Mouse (Mus musculus) adrenal gland, postnatal 4 days (tissue): Measurements from ENCODE around the gene Il1rapl2. TPM values are rescaled to one million over a fixed set of nuclear protein-coding genes. Genes with fewer than 3 reads are reported as not detected.
"Not testable (repeated sequence)": the region's sequence is repeated elsewhere in the genome, so short reads cannot be mapped to it uniquely, and the experiment has no call there.

Experiments
- DNase-seq, 2 experiments: peaks; one replicate each; pipeline ENCODE4 v3.0.0; 2021 to 2022; ENCODE audit warnings: low spot score in 2 of 2, mixed read lengths in 2 of 2
- total RNA-seq, 2 experiments: library from RNA; stranded (reverse); gene quantifications; 2 replicates each; pipeline ENCODE4 v1.2.3; 2021

Gene Il1rapl2
- total RNA-seq, 2 experiments from 2014 or later = 0.62 to 2.1 TPM

DNA sequence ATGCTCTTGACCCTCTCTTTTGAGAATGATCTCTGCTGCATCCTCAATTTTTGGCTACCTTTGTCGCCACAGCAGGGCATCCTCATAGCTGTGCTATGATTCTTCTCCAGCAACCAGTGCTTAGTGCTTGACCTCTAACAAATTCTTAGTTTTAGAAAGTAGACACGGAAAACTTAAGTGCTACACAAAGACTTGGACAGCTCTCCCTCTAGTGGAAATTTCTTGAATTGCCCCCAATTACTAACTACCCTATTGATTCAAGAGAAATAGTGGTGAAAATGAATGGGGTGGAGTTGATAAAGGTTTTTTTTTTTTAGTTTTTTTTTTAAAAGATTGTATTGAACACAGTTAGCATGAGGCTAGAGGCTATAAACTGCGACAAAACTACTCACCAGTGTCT is 599.7 kb downstream of the Il1rapl2 start:
- DNase-seq = no peak

DNA sequence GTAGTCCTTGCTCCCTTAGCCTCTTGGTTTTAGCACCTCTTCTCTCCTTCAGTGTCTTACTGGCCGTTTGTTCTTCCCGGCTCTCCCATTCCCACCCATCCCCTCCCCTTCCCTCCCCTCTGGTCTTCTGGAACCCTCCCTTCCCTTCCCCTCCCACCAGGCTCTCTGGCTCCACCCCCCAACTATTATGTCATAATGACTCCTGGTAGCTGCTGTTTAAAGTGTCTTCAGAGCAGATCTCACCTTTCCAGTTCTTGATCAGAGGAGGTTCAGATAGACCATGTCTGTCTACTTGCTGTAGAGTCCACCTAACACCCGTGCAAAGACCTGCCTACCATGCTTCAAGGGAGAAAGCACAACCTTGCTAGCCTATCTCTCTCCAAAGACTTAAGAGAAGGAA is 639.1 kb downstream of the Il1rapl2 start, which contains the start of gene Tex13a:
TSS of gene Tex13a (minus strand) at position 101 of the 400 bp plus-strand sequence.
- DNase-seq = no peak

DNA sequence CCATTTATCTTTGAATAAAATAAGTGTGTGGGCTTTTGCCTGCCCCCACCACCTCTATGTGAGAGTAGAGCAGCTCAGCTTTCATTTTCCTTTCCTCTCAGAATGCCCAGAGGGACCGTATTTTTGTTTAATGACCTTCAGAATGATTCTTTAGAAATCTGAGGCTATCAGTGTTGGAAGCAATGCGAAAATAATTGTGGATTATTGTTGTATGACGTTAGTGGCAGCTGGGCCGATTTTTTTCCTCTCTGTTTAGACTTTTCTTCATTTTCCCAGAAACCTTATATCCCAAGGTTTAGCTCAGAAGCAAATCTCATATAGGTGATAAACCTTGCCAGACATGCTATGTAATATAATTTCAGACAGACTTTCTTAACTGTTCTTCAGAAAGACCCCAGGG is 664.2 kb downstream of the Il1rapl2 start:
- no peak for DNase-seq

DNA sequence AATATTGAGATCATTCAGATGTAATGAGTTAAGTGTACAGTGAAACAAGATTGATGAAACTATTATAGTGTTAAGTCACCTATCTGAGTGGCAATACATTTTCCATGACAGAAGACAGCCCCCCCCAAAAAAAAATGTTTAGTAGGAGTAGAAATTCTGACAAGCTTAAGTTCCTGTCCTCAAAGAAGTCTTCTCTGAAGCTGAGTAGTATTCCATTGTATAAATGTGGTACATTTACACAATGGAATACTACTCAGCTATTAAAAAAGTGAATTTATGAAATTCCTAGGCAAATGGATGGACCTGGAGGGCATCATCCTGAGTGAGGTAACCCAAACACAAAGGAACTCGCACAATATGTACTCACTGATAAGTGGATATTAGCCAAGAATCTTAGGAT is 778.3 kb downstream of the Il1rapl2 start:
- not testable (repeated sequence) for DNase-seq

DNA sequence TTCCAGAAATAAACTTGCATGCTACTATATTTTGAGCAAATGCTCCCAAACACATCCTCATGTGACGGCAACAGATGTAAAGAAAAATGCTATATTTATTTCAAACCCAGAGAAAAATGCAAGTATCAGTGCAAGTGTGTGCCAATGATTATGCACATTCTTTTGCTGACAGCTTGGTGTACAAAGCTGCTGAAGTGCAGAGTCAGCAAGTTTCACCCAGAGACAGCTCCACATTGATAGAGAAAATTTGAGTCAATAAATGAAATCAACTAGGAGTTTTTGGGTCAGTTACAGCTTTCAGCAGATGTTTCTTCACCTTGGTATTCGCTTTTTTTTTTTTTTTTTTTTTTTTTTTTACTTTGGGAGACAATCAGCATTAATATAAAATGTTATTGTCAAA is 863.4 kb downstream of the Il1rapl2 start:
- no peak for DNase-seq

- no peak for DNase-seq
These were observed 867.5 kb downstream of the Il1rapl2 start for GRCm38 (mm10) chrX:138437939-138438338.

DNA sequence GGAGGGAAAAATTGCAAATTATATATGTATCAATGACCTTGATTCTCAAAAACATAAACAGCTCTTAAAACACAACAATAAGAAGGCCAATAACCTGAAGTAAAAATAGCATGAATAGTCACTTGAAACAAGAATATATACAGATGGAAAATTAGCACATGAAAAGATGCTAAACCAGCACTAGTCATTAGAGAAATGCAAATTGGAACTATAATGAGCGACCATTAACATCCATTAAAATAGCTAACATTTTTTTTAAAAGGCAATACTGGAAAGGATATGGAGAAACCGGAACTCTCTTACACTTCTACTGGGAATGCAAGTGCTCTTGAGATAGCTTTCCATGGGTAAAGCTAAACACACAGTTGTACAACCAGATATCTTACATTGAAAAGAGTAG is 879.4 kb downstream of the Il1rapl2 start:
- DNase-seq = no peak

GRCm38 (mm10) chrX:138478488-138478887 is 908.1 kb downstream of the Il1rapl2 start:
- no peak for DNase-seq

DNA sequence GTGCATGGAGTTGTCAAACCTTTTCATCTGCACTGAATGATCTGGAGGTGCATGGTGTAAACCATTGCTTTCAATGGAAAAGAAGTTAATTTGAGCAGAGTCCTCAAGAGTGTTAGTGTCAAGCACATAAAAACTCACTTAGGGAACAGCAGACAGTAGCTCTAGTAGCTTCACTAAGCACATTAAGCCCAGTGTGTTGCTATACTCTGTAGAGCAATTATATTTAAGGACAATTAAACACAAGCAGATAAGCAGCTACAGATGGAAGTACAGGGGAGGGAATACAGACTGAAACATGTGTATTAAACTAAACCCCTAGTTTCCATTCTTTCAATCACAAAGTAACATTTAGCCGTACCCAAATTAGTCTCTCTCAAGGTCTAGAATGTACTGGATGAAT is 930.1 kb downstream of the Il1rapl2 start:
- no peak for DNase-seq

GRCm38 (mm10) chrX:138505049-138505448 is 934.6 kb downstream of the Il1rapl2 start:
- DNase-seq = no peak

GRCm38 (mm10) chrX:138620106-138620505 is 1049.7 kb downstream of the Il1rapl2 start:
- DNase-seq = no peak

DNA sequence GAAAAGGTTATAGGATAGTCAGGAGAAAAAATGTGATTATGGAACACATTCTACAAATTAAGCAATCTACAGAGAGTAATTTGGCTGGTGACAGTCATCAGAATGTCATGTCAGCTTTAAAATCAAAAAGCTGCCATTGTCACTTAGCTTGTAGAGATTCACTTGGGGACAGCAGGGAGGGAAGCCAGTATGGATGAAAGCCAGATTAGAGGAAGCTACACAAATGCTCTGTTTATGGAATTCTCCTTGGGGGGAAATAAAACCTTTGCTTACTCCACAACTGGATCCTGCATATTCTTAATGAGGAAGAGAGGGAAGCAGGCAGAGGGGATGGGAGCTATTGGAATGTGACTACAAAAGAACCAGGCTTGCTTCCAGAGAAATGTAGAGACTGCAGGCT is 1054.9 kb downstream of the Il1rapl2 start:
- no peak for DNase-seq

DNA sequence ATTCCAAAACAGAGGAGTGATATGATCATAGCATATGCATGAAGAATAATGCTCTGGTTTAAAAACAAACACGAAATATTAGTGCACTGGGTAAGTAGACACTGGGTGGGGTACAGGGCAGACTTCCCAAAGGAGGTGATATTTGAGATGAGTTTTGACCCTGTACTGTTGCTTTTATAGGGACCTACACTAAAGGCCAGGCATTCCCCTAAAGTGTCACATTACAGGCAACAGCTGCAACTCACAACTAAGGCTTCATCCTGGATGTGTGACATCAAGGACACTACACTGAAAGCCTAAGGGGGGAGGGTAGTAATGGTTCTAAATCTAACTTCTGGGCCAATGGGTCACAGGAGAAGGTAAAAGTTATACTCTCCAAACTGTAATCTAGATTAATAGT is 1152.0 kb downstream of the Il1rapl2 start:
- no peak for DNase-seq

GRCm38 (mm10) chrX:138800958-138801357 is 1230.5 kb downstream of the Il1rapl2 start:
- no peak for DNase-seq

GRCm38 (mm10) chrX:138831876-138832275 is 1261.5 kb downstream of the Il1rapl2 start:
- no peak for DNase-seq

DNA sequence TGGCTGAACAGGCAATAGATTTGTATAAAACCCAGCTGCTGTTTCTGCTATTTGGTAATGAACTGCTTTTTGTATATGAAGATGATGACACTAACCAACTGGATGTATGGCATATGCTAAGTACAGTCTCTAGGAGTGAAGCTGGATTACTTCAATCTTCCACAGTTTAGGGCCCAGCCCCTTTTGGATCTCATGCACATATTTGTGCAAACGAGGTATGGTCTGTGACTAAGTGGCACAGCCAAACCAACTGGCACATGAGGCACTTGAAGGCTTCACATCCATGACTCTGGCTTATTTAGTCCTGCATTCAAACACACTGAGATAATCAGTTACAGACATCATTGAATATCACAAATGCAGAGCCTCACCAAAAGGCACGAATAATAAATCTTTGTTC is 1263.5 kb downstream of the Il1rapl2 start:
- DNase-seq = no peak

GRCm38 (mm10) chrX:138838381-138838780 is 1268.0 kb downstream of the Il1rapl2 start:
- DNase-seq = no peak
